Mouse (Mus musculus) midbrain, embryonic 14.5 days (tissue): ENCODE data around the gene Serpina3j. TPM values are rescaled to one million over a fixed set of nuclear protein-coding genes. Genes with fewer than 3 reads are reported as not detected.
"Not testable (repeated sequence)": the region's sequence is repeated elsewhere in the genome, so short reads cannot be mapped to it uniquely, and the experiment has no call there.

Source experiments
- ATAC-seq: fragments of 200-750 bp; cut with Nextera tagmentation; 2 replicates; pipeline ENCODE4 v1.8.0; 2017; ENCODE audit warnings: moderate number of reproducible peaks, moderate library complexity; ENCODE audit not compliant: low FRiP score, low TSS enrichment
- DNase-seq: peaks from one replicate; pipeline ENCODE4 v3.0.0-alpha.2; 2015
- H3K27ac ChIP-seq: fragments of 300-500 bp; sonication (generic); replicated peaks from 2 replicates; pipeline ENCODE4 v1.5.1; 2014; ENCODE audit warnings: mild to moderate bottlenecking, low read depth, low read length, moderate library complexity
- H3K27me3 ChIP-seq: fragments of 300-500 bp; sonication (generic); 2 replicates; pipeline ENCODE4 v1.6.1; 2014; ENCODE audit warnings: low read length, control low read depth, mixed read lengths; ENCODE audit not compliant: control insufficient read depth, insufficient read depth
- H3K36me3 ChIP-seq: fragments of 300-500 bp; sonication (generic); 2 replicates; pipeline ENCODE4 v1.6.1; 2014; ENCODE audit warnings: low read length, control low read depth; ENCODE audit not compliant: control insufficient read depth, insufficient read depth
- H3K4me1 ChIP-seq: fragments of 300-500 bp; sonication (generic); 2 replicates; pipeline ENCODE4 v1.6.1; 2014; ENCODE audit warnings: mild to moderate bottlenecking, antibody characterized with exemption, low read length, control low read depth; ENCODE audit not compliant: control insufficient read depth, insufficient read depth
- H3K4me2 ChIP-seq: fragments of 300-500 bp; sonication (generic); 2 replicates; pipeline ENCODE4 v1.6.1; 2014; ENCODE audit warnings: mild to moderate bottlenecking, low read length, moderate library complexity
- H3K4me3 ChIP-seq: fragments of 300-500 bp; sonication (generic); replicated peaks from 2 replicates; pipeline ENCODE4 v1.5.1; 2014; ENCODE audit warnings: low read depth, low read length
- H3K9ac ChIP-seq: fragments of 300-500 bp; sonication (generic); replicated peaks from 2 replicates; pipeline ENCODE4 v1.6.1; 2014; ENCODE audit warnings: mild to moderate bottlenecking, low read length, moderate library complexity
- H3K9me3 ChIP-seq: fragments of 300-500 bp; sonication (generic); 2 replicates; pipeline ENCODE4 v1.6.1; 2016; ENCODE audit warnings: low read length, control low read depth, mixed read lengths; ENCODE audit not compliant: control insufficient read depth
- WGBS: fragments of 180-500 bp; shearing (Covaris S2); extraction: QIAGEN DNeasy Blood & Tissue Kit; methylation state at CpG from one replicate; pipeline ENCODE4 v1.1.7; 2014; 5-methylcytosine and 5-hydroxymethylcytosine counted together
- polyA plus RNA-seq: library from polyadenylated mRNA; unstranded; fragments of >200 nt; fragmentation: Nextera tagmentation; extraction: Ambion mirVana; gene quantifications from 2 replicates; pipeline ENCODE4 v1.2.1, GENCODE M21; 2014

The Serpina3j gene
- polyA plus RNA-seq, 1 experiment from 2014 or later: not detected

GRCm38 (mm10) chr12:104305991-104306390 is 8.4 kb upstream of the Serpina3j start:
- Histone ChIP-seq H3K9me3 (no peaks in the 10 kb centered on the region), H3K4me2 (no peak overlapping the region), H3K4me3 (no peak overlapping the region), H3K36me3 (no peaks in the 10 kb centered on the region), H3K4me1 (no peaks in the 10 kb centered on the region), H3K27ac (no peak overlapping the region), H3K9ac (no peak overlapping the region), H3K27me3 (no peaks in the 10 kb centered on the region)
- 87% methylated on average over 4 of the region's 4 CpGs for WGBS
- ATAC-seq (no peak), DNase-seq (no peak)

DNA sequence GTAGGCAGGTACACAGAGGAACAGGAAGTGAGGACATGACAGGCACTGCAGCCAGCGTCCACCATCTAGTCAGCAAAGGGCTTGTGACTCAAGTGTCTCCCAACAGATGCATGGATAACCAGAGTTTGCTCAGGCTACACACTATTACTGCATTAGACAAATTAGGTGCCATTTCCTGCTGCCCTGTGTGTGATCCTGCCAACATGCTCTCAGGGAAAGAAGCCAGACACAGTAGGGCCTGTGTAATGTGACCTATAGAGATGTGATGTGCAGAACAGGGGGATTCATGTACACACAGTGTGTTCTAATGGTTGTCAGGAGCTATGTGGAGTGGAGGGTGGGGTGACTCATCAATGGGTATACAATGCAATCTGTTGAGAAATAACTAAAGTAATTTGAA is 8.1 kb downstream of the Serpina3j start:
- 85% methylated on average over 1 of the region's 1 CpGs for WGBS
- no peaks in the 10 kb centered on the region for H3K27me3 ChIP-seq
- ATAC-seq (no peak), DNase-seq (no peak)
- H3K9me3 ChIP-seq: no peaks in the 10 kb centered on the region
- no peak overlapping the region for H3K4me3 ChIP-seq
- H3K9ac ChIP-seq: no peak overlapping the region
- H3K4me2 ChIP-seq: no peak overlapping the region
- no peak overlapping the region for H3K27ac ChIP-seq
- H3K4me1 ChIP-seq: no peaks in the 10 kb centered on the region
- H3K36me3 ChIP-seq: no peaks in the 10 kb centered on the region

GRCm38 (mm10) chr12:104331701-104332100 is 17.3 kb downstream of the Serpina3j start:
- H3K9ac ChIP-seq: no peak overlapping the region
- 26% methylated on average over 1 of the region's 1 CpGs for WGBS
- no peak for DNase-seq

GRCm38 (mm10) chr12:104336873-104337272 is 22.5 kb downstream of the Serpina3j start:
- H3K4me3 ChIP-seq, H3K36me3 ChIP-seq, H3K27me3 ChIP-seq, H3K4me1 ChIP-seq, DNase-seq, H3K4me2 ChIP-seq, H3K9me3 ChIP-seq, H3K27ac ChIP-seq, ATAC-seq, H3K9ac ChIP-seq: not testable (repeated sequence)

More at GRCm38 (mm10) chr12:104331701-104332100, 17.3 kb downstream of the Serpina3j start:
- Histone ChIP-seq H3K4me3 (no peak overlapping the region), H3K27ac (no peak overlapping the region), H3K4me2 (no peak overlapping the region), H3K36me3 (no peaks in the 10 kb centered on the region), H3K27me3 (no peaks in the 10 kb centered on the region), H3K9me3 (no peaks in the 10 kb centered on the region), H3K4me1 (no peaks in the 10 kb centered on the region)
- ATAC-seq: no peak

GRCm38 (mm10) chr12:104338226-104338625 is 23.9 kb downstream of the Serpina3j start, which contains the start of the genes Serpina3k and Serpina3m:
Gene Serpina3k, plus strand, starts transcription at chr12:104338486.
Gene Serpina3m, plus strand, starts transcription at chr12:104338486.
- not testable (repeated sequence) for H3K27ac ChIP-seq, H3K4me3 ChIP-seq, H3K4me2 ChIP-seq, ATAC-seq, H3K9me3 ChIP-seq, H3K36me3 ChIP-seq, H3K27me3 ChIP-seq, H3K9ac ChIP-seq, DNase-seq, H3K4me1 ChIP-seq
- WGBS: 84% methylated on average over 3 of the region's 3 CpGs

GRCm38 (mm10) chr12:104338705-104339104 is 24.4 kb downstream of the Serpina3j start:
- no peaks in the 10 kb centered on the region for H3K36me3 ChIP-seq
- H3K27ac ChIP-seq: no peak overlapping the region
- H3K9me3 ChIP-seq: no peaks in the 10 kb centered on the region
- ATAC-seq (no peak), DNase-seq (no peak)
- no peaks in the 10 kb centered on the region for H3K27me3 ChIP-seq
- WGBS: 93% methylated on average over 3 of the region's 3 CpGs
- H3K4me3 ChIP-seq: no peak overlapping the region
- no peak overlapping the region for H3K9ac ChIP-seq
- no peaks in the 10 kb centered on the region for H3K4me1 ChIP-seq
- H3K4me2 ChIP-seq: no peak overlapping the region

DNA sequence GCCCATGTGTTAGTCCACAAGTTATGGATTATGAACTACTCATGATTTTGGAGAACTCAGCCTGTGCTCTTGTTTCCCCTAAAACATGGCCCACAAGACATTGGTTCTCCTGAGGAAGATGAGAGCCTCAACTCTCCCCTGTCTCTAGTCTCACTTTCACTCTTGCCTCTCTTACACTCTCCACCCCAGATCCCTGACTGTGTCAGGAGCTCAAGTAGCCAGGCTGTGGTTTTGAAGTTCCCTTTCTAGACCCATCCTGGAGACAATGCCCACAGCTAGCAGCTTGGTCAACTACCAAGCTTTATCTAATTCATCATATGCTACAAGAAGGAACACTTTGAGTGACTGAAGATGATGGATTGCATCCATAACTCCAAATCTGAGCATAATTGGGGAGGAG is 28.1 kb downstream of the Serpina3j start:
- not testable (repeated sequence) for H3K9ac ChIP-seq, H3K4me3 ChIP-seq, H3K27me3 ChIP-seq, H3K4me2 ChIP-seq, DNase-seq, H3K27ac ChIP-seq, H3K36me3 ChIP-seq, H3K4me1 ChIP-seq, H3K9me3 ChIP-seq, ATAC-seq

DNA sequence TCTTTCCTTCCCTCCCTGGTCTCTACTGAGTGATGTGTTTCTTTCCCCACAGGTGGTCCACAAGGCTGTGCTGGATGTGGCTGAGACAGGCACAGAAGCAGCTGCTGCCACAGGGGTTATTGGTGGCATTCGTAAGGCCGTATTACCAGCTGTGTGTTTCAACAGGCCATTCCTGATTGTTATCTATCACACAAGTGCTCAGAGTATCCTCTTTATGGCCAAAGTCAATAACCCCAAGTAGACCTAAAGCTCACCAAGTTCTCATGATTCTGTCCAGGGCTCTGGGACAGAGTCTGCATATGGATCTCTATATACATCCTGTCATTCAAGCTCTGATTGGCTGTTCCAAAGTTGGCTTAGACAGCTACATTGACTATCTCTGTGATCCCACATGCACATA is 30.8 kb downstream of the Serpina3j start:
- H3K4me2 ChIP-seq: no peak overlapping the region
- H3K4me1 ChIP-seq: no peaks in the 10 kb centered on the region
- H3K9ac ChIP-seq: no peak overlapping the region
- no peaks in the 10 kb centered on the region for H3K27me3 ChIP-seq
- H3K4me3 ChIP-seq: no peak overlapping the region
- WGBS: 79% methylated on average over 2 of the region's 2 CpGs
- H3K36me3 ChIP-seq: no peaks in the 10 kb centered on the region
- ATAC-seq (no peak), DNase-seq (no peak)
- H3K9me3 ChIP-seq: no peaks in the 10 kb centered on the region
- H3K27ac ChIP-seq: no peak overlapping the region

DNA sequence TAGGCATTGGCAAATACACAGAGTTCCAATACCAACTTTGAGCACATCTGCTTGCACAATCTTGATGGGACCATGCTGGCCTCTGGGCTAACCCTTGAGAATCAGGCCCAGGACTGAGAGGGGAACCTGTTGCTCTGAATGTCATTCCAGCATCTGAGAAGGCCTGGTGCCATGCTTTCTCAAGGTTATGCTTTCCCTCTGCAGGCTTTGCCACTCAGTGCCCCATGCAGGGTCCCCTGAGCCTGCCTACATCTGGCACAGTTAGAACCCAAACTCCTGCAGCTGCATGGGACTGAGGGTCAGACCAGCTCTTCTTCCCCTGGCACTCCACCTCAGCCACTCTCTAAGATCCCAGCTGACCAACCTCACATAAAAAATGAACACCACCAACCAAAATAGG is 31.4 kb downstream of the Serpina3j start:
- Histone ChIP-seq H3K9me3 (no peaks in the 10 kb centered on the region), H3K4me2 (no peak overlapping the region), H3K4me1 (no peaks in the 10 kb centered on the region), H3K27me3 (no peaks in the 10 kb centered on the region), H3K9ac (no peak overlapping the region), H3K4me3 (no peak overlapping the region), H3K27ac (no peak overlapping the region), H3K36me3 (no peaks in the 10 kb centered on the region)
- ATAC-seq (no peak), DNase-seq (no peak)
